Mouse (Mus musculus): Measurements from ENCODE around the gene Mboat7.
"Not testable (repeated sequence)": the region's sequence is repeated elsewhere in the genome, so short reads cannot be mapped to it uniquely, and the experiment has no call there.

Mboat7 gene

GRCm38 (mm10) chr7:3692987-3693808 lies at the start of gene Mboat7:
Gene Mboat7 (minus strand): TSS chr7:3693523.
- in situ Hi-C loops (cut with MboI, MseI), result loop anchor here (5.0 to 10.0 kb wide), 3 partner anchors 452 to 1389 kb away; partner anchors contain the start of gene Epn1 (in 1 of the 2)

- in situ Hi-C loops (cut with MboI, MseI), result not testable (repeated sequence)
Measured at GRCm38 (mm10) chr7:3732675-3733074, 39.4 kb upstream of the Mboat7 start.

DNA sequence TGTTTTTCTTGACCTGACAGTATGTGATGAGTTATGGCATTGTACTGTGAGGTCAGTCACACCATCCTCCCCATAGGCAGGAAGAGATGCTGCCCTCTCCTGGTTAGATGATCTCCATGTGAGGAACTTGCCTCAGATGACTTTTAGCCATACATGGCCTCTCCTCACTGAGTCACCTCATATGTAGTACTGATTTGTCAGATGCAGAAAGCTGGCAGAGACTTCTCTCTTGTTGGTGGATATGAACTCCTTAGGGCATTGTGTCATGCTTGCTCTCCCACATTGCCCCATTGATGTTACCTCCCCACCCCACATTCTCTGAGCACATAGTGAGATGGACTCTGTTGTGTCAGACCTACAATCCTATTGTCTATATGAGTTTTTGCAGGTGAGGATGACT lies 32.1 kb upstream of the Mboat7 start:
- in situ Hi-C loops (cut with MboI, MseI), result loop anchor here (5.0 kb wide), 1 partner anchor 107 kb away; no protein-coding TSS in a partner anchor

DNA sequence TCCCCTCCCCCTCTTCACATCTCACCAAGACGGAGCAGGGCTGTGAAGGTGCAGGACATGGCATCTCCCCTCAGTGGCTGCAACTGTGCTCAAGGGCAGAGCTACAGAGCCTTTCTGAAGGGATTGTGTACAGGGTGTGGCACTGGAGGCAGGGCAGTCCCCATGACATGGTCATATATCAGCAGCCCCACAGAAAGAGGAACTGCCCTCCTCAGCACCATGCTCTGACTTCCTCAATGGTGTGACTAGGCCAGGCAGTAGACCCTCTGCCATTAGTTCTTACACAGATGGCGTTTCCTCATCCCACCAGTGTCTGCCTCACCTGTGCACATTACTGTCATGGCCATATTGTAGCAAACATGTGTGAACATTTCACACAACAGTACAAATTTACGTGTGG lies 26.9 kb upstream of the Mboat7 start, which contains the start of gene Pirb:
Pirb (minus strand) TSS at position 124 of the 400 bp plus-strand sequence.
- in situ Hi-C loops (cut with MboI, MseI), result not testable (repeated sequence)

DNA sequence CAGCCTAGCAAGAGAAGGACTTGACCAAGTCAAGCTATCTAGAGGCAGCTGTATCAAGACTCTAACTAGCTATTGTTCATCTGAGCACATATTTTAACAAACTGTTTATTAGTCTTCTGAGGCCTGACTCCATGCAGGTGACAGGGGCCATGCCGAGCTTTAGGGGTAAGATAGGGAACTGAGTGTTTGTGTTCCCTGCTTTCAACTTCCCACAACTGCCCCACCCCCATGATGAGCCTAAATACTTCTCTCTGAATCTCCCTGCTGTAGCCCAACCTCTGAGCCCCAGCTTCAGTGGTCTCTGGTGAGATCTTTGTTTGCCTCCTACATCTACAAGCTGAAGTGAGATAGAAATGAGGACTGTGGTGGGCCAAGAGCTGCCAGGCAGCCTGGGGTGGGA lies 21.9 kb upstream of the Mboat7 start:
- in situ Hi-C loops (cut with MboI, MseI), result no loop called here

DNA sequence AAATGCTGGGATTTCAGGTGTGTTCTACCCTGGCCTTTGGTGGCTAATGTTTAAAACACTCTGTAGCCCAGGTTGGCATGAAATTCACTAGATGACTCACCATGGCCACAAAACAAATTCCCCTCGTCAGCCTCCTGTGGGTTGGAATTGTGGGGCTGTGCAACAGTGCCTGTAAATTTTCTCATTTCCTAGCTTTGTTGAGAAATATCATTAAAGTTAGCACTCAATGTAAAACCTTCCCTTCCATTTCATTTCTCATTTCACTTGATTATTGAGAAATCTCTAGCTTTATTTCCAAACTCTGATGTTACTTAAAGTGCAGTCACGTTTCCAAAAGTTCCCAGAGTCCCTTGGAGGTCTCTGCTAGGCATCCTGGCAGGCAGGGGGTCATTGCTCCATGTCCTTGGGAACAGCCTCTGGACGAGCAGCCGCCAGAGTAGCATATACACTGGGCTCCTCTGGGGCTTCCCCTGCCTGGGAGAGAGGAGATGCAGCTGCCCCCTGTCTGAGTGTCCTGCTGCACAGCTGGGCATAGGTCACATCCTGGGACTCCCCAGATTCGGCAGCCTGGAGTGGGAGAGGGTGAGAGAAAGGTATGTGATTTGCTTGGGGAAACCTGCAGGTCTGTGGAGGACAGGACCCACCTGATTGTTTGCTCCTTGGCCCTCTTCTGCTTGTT lies 19.1 kb upstream of the Mboat7 start:
- in situ Hi-C loops (cut with MboI, MseI), result no loop called here

DNA sequence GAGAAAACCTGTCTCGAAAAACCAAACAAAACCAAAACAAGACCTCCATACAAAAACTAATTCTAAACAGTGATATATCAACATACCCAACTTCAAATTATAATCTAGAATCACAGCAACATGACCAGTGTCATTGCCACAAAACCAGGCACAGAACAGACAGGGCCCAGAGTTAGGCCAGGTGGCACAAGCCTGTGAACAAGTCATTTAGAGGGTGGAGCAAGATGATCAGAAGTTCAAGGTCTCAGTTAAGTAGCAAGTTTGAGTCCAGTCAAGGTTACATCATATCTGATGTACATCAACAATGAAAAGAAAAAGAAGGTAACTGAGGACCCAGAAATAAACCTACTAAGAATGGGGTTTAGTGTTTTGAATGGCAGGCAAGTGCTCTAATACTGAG lies 15.7 kb upstream of the Mboat7 start:
- in situ Hi-C loops (cut with MboI, MseI), result loop anchor here (10.0 kb wide), 2 partner anchors 436 to 1306 kb away; partner anchors contain the start of genes Fiz1 (in 1 of the 2), Gm44973 (in 1 of the 2) and Zfp524 (in 1 of the 2)

DNA sequence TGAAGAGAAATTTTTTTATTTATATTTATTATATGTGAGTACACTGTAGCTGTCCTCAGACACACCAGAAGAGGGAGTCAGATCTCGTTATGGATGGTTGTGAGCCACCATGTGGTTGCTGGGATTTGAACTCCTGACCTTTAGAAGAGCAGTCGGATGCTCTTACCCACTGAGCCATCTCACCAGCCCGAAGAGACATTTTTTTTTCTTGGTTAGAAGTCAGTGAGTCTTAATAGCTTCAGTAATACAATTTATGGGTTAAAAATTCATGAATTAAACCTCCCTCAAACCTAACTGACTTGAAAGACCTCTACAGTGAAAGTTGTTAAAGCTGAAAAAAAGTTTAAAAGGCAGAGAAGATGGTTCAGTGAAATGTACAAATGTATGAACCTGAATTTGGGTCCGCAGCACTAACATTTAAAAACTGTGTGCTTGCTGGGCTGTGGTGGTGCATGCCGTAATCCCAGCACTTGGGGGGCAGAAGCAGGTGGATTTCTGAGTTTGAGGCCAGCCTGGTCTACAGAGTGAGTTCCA lies 15.2 kb upstream of the Mboat7 start:
- in situ Hi-C loops (cut with MboI, MseI), result loop anchor here (10.0 kb wide), 2 partner anchors 436 to 1306 kb away; partner anchors contain the start of genes Fiz1 (in 1 of the 2), Gm44973 (in 1 of the 2) and Zfp524 (in 1 of the 2)

DNA sequence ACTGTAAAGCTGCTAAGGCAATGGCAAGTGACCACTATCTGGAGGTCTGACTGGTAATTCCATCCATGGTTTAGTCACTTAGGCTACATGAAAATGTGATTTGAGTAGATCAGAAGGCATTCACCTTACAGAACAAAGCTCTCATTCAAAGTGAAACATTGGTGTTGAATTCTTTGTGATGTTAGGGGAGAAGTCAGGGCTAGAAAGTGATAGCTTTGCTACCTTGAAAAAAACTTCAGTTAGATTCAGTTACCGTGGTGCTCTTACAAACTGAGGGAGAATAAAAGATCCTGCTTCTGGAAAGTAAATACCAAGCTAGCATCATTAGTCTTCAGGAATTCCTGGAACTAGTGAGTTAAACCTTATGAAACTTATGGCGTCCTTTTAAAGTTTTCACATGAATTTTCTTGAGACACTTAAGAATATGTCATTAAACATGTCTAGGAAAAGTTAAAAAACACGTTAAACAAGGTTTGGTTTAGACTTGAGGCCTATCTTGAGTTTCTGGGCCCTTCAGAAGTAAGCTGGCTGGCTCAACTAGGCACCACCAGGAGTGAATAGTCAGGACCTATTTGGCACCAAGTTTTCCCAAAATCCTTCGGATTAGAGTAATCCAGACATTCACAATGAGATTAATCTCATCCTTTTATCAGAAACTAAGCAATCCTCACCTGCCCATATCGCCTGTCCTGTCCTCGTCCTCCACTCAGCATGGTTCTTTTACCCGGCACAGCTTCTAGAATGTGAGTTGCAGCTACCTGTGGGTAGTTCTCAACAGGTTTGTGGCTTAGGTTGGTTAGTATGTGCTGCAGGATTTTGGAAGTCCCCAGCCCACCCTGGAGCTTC lies 14.5 kb upstream of the Mboat7 start:
- in situ Hi-C loops (cut with MboI, MseI), result loop anchor here (10.0 kb wide), 2 partner anchors 437 to 1307 kb away; partner anchors contain the start of genes Fiz1 (in 1 of the 2), Gm44973 (in 1 of the 2) and Zfp524 (in 1 of the 2)

DNA sequence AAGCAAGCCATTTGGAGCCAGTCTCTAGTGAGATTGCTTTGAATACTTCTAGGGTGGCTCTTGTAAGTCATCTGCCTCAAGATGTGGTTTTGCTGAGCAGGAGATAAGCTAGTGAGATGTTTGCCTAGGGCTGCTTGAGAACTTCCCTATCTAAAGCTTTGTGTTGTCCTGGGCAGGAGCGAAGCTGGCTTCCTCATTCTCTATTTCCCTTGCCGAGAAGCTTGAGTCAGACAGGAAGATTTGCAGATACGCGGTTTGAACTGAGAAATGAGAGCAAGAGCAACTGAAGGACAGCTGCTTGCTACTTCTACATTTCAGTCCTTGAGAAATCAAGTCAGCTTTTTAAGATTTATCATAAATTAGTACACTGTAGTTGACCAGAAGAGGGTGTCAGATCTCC lies 13.7 kb upstream of the Mboat7 start:
- in situ Hi-C loops (cut with MboI, MseI), result loop anchor here (10.0 kb wide), 2 partner anchors 438 to 1308 kb away; partner anchors contain the start of genes Fiz1 (in 1 of the 2), Gm44973 (in 1 of the 2) and Zfp524 (in 1 of the 2)

- in situ Hi-C loops (cut with MboI, MseI), result loop anchor here (10.0 kb wide), 2 partner anchors 438 to 1308 kb away; partner anchors contain the start of genes Fiz1 (in 1 of the 2), Gm44973 (in 1 of the 2) and Zfp524 (in 1 of the 2)
Measured at GRCm38 (mm10) chr7:3706343-3706934, 13.1 kb upstream of the Mboat7 start.

DNA sequence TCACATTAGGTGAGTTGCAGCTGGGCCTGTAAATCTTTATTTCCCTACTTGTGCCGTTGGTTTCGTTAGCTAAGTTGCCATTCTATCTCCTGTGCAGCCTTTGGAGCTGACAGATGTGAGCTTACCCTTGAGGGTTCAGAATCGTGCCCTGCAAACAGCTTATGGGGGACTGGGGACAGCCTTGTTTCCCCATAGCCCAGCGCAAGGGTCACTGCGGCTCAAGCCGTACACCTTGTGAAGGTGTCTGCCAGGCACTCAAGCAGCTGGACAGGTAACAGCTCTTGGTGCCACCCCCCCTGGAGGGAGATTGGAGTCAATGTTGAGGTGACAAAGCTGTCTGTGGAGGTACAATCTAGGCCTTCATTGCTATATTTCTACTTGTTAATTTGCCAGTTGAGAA lies 12.6 kb upstream of the Mboat7 start:
- in situ Hi-C loops (cut with MboI, MseI), result loop anchor here (10.0 kb wide), 2 partner anchors 439 to 1309 kb away; partner anchors contain the start of genes Fiz1 (in 1 of the 2), Gm44973 (in 1 of the 2) and Zfp524 (in 1 of the 2)

GRCm38 (mm10) chr7:3705461-3705860 lies 12.1 kb upstream of the Mboat7 start:
- in situ Hi-C loops (cut with MboI, MseI), result loop anchor here (10.0 kb wide), 2 partner anchors 439 to 1309 kb away; partner anchors contain the start of genes Fiz1 (in 1 of the 2), Gm44973 (in 1 of the 2) and Zfp524 (in 1 of the 2)

GRCm38 (mm10) chr7:3704475-3704874 lies 11.2 kb upstream of the Mboat7 start:
- in situ Hi-C loops (cut with MboI, MseI), result loop anchor here (10.0 kb wide), 2 partner anchors 440 to 1310 kb away; partner anchors contain the start of genes Fiz1 (in 1 of the 2), Gm44973 (in 1 of the 2) and Zfp524 (in 1 of the 2)

GRCm38 (mm10) chr7:3703879-3704441 lies 10.6 kb upstream of the Mboat7 start, which contains the start of gene Rps9:
Gene Rps9 (plus strand): TSS chr7:3703993.
- in situ Hi-C loops (cut with MboI, MseI), result loop anchor here (10.0 kb wide), 2 partner anchors 441 to 1311 kb away; partner anchors contain the start of genes Fiz1 (in 1 of the 2), Gm44973 (in 1 of the 2) and Zfp524 (in 1 of the 2)

GRCm38 (mm10) chr7:3703148-3703878 lies 10.0 kb upstream of the Mboat7 start:
- in situ Hi-C loops (cut with MboI, MseI), result loop anchor here (10.0 kb wide), 2 partner anchors 441 to 1311 kb away; partner anchors contain the start of genes Fiz1 (in 1 of the 2), Gm44973 (in 1 of the 2) and Zfp524 (in 1 of the 2)

DNA sequence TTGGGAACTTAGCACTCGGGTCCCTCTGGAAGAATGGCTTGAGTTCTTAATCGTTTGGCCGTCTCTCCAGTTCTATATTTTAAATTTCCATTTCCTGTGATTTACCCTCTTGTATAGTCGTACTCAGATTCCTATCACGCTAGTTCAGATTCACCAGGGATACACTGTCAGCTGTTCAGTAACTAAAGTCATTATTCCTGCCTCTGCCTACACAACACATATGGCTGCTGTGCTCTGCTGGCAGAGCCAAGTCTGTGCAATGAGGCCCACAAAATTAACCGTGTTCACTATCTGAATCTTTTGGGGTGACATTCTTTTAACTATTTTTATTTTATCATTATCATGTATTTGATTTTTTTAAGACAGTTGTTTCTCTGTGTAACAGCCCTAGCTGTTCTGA lies 5.1 kb upstream of the Mboat7 start:
- in situ Hi-C loops (cut with MboI, MseI), result loop anchor here (10.0 kb wide), 2 partner anchors 446 to 1106 kb away; no protein-coding TSS in a partner anchor

DNA sequence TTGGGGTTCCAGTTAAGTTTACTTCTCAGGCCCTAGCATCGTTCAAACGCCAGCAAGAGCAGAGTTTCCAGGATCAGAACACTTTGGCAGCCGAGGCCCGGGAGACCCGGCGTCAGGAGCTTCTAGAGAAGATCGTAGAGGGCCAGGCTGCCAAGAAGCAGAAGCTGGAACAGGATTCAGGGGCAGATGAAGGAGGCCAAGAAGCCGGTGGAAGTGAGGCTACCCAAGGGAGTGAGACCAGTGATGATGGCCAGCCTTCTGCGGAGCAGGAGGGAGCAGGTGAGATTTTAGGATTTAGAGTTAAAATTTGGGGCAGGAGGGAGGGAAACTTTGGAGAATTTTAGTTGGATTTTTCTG lies 1.6 kb upstream of the Mboat7 start:
- in situ Hi-C loops (cut with MboI, MseI), result loop anchor here (5.0 to 10.0 kb wide), 3 partner anchors 450 to 1387 kb away; partner anchors contain the start of gene Epn1 (in 1 of the 2)
